Mouse (Mus musculus): ENCODE results near the gene Dgkd. TPM values are rescaled to one million over a fixed set of nuclear protein-coding genes. Genes with fewer than 3 reads are reported as not detected.

Gene Dgkd
- polyA plus RNA-seq, 1 experiment from 2014 or later = 42.7 TPM

DNA sequence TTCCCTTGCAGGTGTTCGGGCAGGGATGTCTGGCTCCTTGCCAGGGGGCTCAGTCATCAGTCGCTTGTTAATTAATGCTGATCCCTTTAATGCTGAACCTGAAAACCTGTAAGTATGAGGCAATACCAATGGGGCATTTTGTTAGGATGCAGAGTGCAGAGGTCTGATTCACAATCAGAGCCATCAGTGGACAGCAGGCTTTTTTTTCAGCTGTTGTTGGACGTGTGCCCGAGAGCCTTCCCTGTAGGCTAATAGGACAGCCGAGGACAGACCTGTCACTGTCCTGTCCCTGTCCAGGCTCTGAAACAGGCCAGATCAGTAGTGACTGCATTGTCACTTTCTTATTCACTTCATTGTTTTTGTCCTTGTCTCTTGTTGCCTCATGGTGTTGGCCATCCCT is 76.6 kb downstream of the Dgkd start:
- Histone ChIP-seq H3K9me3 (no peaks in the 10 kb centered on the region), H3K27me3 (no peaks in the 10 kb centered on the region), H3K36me3 (peaks cover 86% of the 10 kb centered on the region), H3K9ac (no peak overlapping the region), H3K4me3 (no peak overlapping the region), H3K4me1 (replicated peaks) (peaks cover 4% of the 10 kb centered on the region; the same call in 1 of the 2 replicates), H3K27ac (0 out of 2 replicates have a peak overlapping the region, but pooled peaks have one; percentile 0), H3K4me2 (no peak overlapping the region)
- 65% methylated on average over 5 of the region's 5 CpGs for WGBS
- ATAC-seq (ENCODE audit: low FRiP score) = no peak

DNA sequence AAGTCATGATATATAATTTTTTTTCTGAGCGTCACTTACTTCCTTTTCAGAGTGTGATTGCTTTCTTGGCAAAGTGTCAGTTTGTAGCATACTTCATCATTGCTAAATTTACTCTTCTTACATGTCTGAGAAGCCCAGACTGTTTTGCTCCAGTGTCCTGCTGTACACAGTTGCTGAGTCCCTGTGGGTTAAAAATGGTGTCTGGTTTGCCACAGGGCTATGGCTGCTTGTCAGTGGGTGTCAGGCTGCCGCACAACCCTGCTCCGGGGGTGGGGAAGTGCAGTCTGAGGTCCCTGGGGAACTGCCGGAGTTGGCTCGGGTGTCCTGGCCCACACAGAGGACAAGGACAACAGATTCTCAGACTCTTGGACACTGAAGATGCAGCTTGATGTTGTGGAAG is 80.0 kb downstream of the Dgkd start:
- Histone ChIP-seq H3K27ac (no peak overlapping the region), H3K4me2 (no peak overlapping the region), H3K9ac (no peak overlapping the region), H3K9me3 (no peaks in the 10 kb centered on the region), H3K27me3 (no peaks in the 10 kb centered on the region), H3K4me1 (replicated peaks) (peaks cover 4% of the 10 kb centered on the region; the same call in 1 of the 2 replicates), H3K36me3 (peaks cover 85% of the 10 kb centered on the region), H3K4me3 (no peak overlapping the region)
- 83% methylated on average over 5 of the region's 5 CpGs for WGBS
- no peak for ATAC-seq (ENCODE audit: low FRiP score)

DNA sequence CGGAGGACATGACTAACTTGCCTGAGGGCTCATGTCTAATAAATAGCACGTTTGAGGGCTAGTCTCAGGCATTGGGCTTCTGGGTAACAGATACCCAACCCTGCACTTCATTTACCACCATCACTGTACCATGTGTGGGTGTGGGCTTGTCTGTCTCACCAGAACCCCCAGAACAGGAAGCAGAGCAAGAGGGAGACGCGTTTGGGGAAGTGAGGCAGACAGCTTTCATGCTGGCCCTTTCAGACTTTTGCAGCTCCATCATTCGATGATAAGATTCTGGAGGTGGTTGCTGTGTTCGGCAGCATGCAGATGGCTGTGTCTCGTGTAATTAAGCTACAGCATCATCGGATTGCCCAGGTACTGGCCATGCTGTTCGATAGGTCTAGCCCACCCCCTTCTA is 82.0 kb downstream of the Dgkd start:
- H3K27ac ChIP-seq = no peak overlapping the region
- 92% methylated on average over 9 of the region's 9 CpGs for WGBS
- no peaks in the 10 kb centered on the region for H3K27me3 ChIP-seq
- H3K4me3 ChIP-seq = no peak overlapping the region
- no peaks in the 10 kb centered on the region for H3K9me3 ChIP-seq
- no peaks in the 10 kb centered on the region for H3K4me1 ChIP-seq (replicated peaks)
- no peak overlapping the region for H3K9ac ChIP-seq
- no peak overlapping the region for H3K4me2 ChIP-seq
- peaks cover 93% of the 10 kb centered on the region for H3K36me3 ChIP-seq
- no peak for ATAC-seq (ENCODE audit: low FRiP score)

DNA sequence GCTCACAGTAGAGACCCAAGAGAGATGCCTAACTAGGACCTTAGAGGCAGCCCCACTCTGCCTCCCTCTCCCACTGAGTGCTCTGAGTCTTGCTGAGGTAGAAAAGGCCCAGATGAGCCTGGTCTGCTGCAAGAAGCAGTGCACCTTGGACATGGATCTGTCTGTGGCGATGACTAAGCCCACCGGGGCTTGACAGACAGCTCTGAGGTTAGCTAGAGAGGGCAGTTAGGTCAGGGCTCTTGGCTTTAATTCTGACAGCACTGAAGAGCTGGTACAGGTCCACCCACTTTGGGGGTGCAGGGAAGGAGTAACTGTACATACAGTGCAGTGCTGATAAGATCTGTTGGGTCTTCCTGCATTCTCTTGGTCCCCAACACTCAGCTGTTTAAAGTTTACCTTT is 82.5 kb downstream of the Dgkd start:
- no peak overlapping the region for H3K4me3 ChIP-seq
- H3K27ac ChIP-seq = no peak overlapping the region
- no peaks in the 10 kb centered on the region for H3K27me3 ChIP-seq
- ATAC-seq (ENCODE audit: low FRiP score) = no peak
- H3K36me3 ChIP-seq = peaks cover 93% of the 10 kb centered on the region
- WGBS = 85% methylated on average over 2 of the region's 2 CpGs
- H3K9me3 ChIP-seq = no peaks in the 10 kb centered on the region
- no peak overlapping the region for H3K4me2 ChIP-seq
- no peak overlapping the region for H3K9ac ChIP-seq
- no peaks in the 10 kb centered on the region for H3K4me1 ChIP-seq (replicated peaks)

DNA sequence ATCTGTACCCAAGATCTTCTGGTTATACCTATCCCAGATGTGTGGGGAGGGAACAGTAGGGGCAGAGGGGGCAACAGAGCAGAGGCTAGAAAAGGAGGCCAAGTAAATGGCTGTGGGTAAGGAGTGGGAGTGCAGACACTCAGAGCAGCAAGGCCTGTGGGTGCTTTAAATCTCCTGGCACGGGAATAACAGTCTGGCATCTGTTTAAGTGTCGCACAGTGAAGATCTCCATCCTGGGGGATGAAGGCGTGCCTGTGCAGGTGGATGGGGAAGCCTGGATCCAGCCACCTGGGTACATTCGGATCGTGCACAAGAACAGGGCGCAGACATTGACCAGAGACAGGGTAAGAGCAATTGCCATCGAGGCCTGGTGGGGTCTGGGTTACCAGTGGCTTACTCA is 83.0 kb downstream of the Dgkd start:
- Histone ChIP-seq H3K27me3 (no peaks in the 10 kb centered on the region), H3K27ac (no peak overlapping the region), H3K4me3 (no peak overlapping the region), H3K4me1 (replicated peaks) (no peaks in the 10 kb centered on the region), H3K36me3 (peaks cover 93% of the 10 kb centered on the region), H3K9ac (no peak overlapping the region), H3K4me2 (no peak overlapping the region), H3K9me3 (no peaks in the 10 kb centered on the region)
- WGBS = 93% methylated on average over 7 of the region's 7 CpGs
- no peak for ATAC-seq (ENCODE audit: low FRiP score)

DNA sequence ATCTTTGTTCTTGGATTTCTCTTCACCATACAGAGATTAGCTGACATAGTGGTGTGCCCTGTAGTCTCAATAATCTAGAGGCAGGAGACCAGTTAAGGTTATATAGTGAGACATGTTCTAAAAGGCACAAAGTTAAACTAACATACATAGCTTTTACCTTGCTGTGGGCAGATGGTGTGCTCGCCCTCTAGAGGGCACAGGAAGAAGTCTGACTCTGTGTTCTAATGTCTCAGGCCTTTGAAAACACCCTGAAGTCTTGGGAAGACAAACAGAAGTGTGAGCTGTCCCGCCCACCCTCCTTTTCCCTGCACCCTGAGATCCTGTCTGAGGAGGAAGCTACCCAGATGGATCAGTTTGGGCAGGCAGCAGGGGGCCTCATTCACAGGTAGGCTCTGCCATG is 83.4 kb downstream of the Dgkd start:
- ATAC-seq (ENCODE audit: low FRiP score) = no peak
- Histone ChIP-seq H3K9me3 (no peaks in the 10 kb centered on the region), H3K9ac (no peak overlapping the region), H3K4me3 (no peak overlapping the region), H3K36me3 (peaks cover 93% of the 10 kb centered on the region), H3K27ac (no peak overlapping the region), H3K4me2 (no peak overlapping the region), H3K27me3 (no peaks in the 10 kb centered on the region), H3K4me1 (replicated peaks) (no peaks in the 10 kb centered on the region)
- WGBS = 42% methylated on average over 2 of the region's 2 CpGs

DNA sequence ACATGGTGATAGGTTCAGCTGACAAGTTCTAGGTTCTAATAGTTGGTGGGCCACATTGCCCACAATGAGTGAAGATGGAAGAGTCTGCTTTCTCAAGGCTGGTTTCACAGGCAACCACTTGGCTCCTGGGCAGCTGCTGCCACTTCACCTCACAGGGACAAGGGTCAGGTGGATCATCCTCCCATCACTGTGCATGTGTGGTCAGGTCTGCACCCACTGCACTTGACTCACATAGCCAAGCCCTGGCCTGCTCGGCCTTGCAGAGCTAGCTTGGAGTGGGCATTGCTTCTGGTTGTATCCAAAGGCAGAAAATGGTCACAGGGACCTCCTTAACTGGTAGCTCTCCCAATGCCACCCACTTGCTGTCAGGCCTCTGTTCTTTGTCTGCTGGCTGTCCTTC is 88.7 kb downstream of the Dgkd start:
- WGBS = 86% methylated on average over 1 of the region's 1 CpGs
- H3K9me3 ChIP-seq = no peaks in the 10 kb centered on the region
- no peaks in the 10 kb centered on the region for H3K27me3 ChIP-seq
- ATAC-seq (ENCODE audit: low FRiP score) = no peak
- H3K4me2 ChIP-seq = no peak overlapping the region
- no peak overlapping the region for H3K4me3 ChIP-seq
- H3K9ac ChIP-seq = no peak overlapping the region
- peaks cover 100% of the 10 kb centered on the region for H3K36me3 ChIP-seq
- H3K4me1 ChIP-seq (replicated peaks) = no peaks in the 10 kb centered on the region
- H3K27ac ChIP-seq = no peak overlapping the region

DNA sequence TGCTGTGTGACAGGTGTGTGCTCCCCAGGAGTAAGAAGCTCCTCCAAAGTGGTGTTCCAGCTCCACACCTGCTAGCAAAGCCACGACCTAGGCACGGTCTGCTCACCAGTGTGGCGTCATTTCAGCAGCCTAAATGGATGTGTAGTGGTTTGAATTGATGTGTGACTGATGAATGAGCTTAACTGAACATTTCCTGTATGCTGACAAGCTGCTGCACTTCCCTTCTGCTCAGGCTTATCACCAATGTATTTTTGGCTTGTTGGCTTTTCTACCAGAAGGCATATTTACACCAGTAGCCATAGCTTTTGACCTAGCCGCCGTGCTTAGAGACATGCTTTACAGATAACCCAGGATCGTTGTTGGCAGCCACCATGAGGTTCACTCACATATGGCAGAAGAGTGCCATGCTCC is 94.6 kb downstream of the Dgkd start:
- Histone ChIP-seq H3K27ac (no peak overlapping the region), H3K36me3 (peaks cover 99% of the 10 kb centered on the region), H3K9ac (no peak overlapping the region), H3K4me2 (no peak overlapping the region), H3K27me3 (no peaks in the 10 kb centered on the region), H3K9me3 (no peaks in the 10 kb centered on the region), H3K4me3 (no peak overlapping the region), H3K4me1 (replicated peaks) (no peaks in the 10 kb centered on the region)
- WGBS = 95% methylated on average over 6 of the region's 6 CpGs
- ATAC-seq (ENCODE audit: low FRiP score) = no peak

DNA sequence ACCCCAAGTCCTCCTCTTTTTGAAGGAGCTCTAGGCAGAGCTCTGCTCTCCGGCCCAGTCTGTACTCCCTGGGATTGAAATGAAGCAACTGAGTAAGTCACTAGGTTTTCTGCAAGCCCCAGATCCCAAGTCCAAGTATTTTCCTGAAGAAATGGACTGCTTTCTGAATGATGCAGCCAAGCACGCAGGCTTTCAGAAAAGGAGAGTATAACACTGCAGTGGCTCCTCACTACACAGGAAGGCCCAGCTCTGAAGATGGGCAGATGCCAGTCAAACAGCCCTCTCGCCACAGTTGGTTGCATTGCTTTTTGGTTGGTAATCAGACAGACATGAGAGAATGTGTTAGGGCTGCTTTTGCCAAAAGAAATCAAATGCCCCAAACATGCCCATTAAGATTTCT is 98.6 kb downstream of the Dgkd start:
- Histone ChIP-seq H3K4me1 (replicated peaks) (no peaks in the 10 kb centered on the region), H3K36me3 (peaks cover 95% of the 10 kb centered on the region), H3K27me3 (no peaks in the 10 kb centered on the region), H3K4me2 (no peak overlapping the region), H3K27ac (no peak overlapping the region), H3K4me3 (no peak overlapping the region), H3K9ac (no peak overlapping the region), H3K9me3 (no peaks in the 10 kb centered on the region)
- 95% methylated on average over 3 of the region's 3 CpGs for WGBS
- ATAC-seq (ENCODE audit: low FRiP score) = no peak

DNA sequence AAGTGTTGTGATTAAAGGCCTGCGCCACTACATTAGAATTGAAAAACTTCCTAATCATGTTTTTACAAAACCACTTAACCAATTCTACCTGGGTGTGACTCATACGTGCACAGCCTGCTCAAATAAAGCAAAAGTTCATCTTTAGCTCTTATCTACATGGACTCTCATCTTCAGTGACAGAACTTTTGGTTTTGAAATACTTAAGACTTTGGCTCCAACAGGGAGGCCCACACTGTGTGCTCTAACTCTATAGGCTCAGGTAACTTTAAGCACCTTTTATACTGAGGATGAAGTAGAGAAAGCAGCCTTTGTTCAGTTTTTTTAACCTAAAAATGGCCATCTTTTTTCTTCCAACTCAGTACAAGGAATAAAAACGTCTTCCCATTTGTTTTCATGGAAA is 100.0 kb downstream of the Dgkd start:
- Histone ChIP-seq H3K27ac (no peak overlapping the region), H3K4me3 (no peak overlapping the region), H3K27me3 (no peaks in the 10 kb centered on the region), H3K4me1 (replicated peaks) (no peaks in the 10 kb centered on the region), H3K9me3 (no peaks in the 10 kb centered on the region), H3K9ac (no peak overlapping the region), H3K4me2 (no peak overlapping the region), H3K36me3 (peaks cover 95% of the 10 kb centered on the region)
- ATAC-seq (ENCODE audit: low FRiP score) = no peak
- WGBS = 90% methylated on average over 3 of the region's 3 CpGs

DNA sequence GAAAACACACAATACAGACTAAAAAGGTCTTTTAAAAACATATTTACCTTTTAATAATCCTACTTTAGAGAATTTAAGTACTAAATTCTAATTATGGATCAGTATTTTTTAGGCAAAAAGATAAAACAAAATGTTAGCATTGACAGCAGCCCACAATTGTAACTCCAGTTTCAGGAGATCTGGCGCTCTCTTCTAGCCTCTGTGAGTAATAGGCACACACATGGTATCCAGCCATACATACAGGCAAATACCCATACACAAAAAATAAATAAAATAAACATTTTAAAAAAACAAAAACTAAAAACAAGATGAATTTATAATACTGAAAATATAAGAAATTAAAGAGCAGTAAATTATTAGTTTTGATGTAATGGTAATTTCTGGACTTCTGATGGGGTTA is 105.8 kb downstream of the Dgkd start:
- H3K4me3 ChIP-seq = no peak overlapping the region
- peaks cover 76% of the 10 kb centered on the region for H3K36me3 ChIP-seq
- WGBS = 98% methylated on average over 1 of the region's 1 CpGs
- no peak overlapping the region for H3K9ac ChIP-seq
- no peak for ATAC-seq (ENCODE audit: low FRiP score)
- H3K27ac ChIP-seq = no peak overlapping the region
- H3K4me2 ChIP-seq = no peak overlapping the region
- H3K27me3 ChIP-seq = no peaks in the 10 kb centered on the region
- no peaks in the 10 kb centered on the region for H3K9me3 ChIP-seq
- H3K4me1 ChIP-seq (replicated peaks) = no peaks in the 10 kb centered on the region

DNA sequence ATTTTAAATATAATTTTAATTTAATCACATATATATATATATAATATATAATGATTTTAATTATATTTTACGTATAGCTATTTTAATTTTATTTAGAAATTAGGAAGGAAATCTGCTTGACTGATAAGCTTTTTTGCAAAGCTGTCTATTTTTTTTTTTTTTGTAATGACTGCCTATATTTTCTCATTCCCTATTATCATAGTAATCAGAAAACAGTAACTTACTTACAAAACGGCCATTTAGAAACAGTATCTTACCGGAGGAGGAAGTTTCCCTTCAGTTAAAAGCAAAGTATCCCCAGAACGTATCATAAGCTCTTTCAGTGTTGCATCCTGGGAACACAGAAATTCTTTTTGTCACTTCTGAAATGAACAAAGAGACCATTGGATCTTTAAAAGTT is 106.4 kb downstream of the Dgkd start:
- 80% methylated on average over 4 of the region's 4 CpGs for WGBS
- no peaks in the 10 kb centered on the region for H3K27me3 ChIP-seq
- H3K9ac ChIP-seq = no peak overlapping the region
- H3K4me2 ChIP-seq = no peak overlapping the region
- H3K27ac ChIP-seq = no peak overlapping the region
- H3K9me3 ChIP-seq = no peaks in the 10 kb centered on the region
- no peaks in the 10 kb centered on the region for H3K4me1 ChIP-seq (replicated peaks)
- no peak for ATAC-seq (ENCODE audit: low FRiP score)
- H3K36me3 ChIP-seq = peaks cover 76% of the 10 kb centered on the region
- no peak overlapping the region for H3K4me3 ChIP-seq

DNA sequence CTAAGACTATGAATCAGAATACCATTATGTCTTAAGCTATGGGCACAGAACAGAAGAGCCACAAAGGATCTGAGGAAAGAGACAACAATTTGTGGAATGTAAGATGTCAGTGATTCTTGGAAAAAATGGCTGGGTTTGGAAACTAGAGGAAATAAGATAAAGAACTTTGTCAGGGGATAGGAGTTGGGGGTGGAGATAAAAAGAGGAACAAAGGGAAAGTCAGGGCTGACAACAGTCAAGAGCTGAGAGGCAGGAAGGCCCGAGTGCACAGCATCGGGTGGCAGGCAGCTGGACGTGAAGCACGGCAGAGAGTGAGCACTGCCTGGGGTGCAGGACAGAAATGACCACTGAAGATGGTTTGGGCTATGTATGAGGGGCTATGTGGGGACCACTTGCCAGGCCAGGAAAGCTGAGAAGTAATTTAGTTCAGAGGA is 106.9 kb downstream of the Dgkd start:
- Histone ChIP-seq H3K27me3 (no peaks in the 10 kb centered on the region), H3K4me2 (no peak overlapping the region), H3K36me3 (peaks cover 77% of the 10 kb centered on the region), H3K9ac (no peak overlapping the region), H3K9me3 (no peaks in the 10 kb centered on the region), H3K4me1 (replicated peaks) (no peaks in the 10 kb centered on the region), H3K4me3 (no peak overlapping the region), H3K27ac (no peak overlapping the region)
- WGBS = 38% methylated on average over 4 of the region's 4 CpGs
- ATAC-seq (ENCODE audit: low FRiP score) = no peak

DNA sequence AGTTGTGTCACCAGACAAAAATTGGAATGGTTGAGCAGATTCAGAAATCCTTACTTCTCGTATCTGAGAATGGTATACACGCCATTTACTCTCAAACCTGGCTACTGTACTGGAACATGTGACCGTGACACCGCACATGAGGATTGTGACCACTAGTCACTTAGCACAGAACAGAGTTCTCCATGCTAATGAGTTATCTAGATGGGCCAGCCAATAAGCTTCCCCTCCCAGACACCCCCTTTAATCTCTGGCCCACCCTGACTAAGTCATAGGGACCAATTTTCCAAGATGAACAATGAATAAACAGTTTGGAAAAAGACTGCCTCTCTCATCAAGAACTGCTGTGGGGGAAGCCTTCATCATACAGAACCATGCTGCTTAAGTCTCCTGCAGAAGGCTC is 107.7 kb downstream of the Dgkd start:
- H3K27me3 ChIP-seq = no peaks in the 10 kb centered on the region
- H3K9me3 ChIP-seq = no peaks in the 10 kb centered on the region
- peaks cover 70% of the 10 kb centered on the region for H3K36me3 ChIP-seq
- no peak overlapping the region for H3K4me2 ChIP-seq
- no peak overlapping the region for H3K4me3 ChIP-seq
- no peak overlapping the region for H3K27ac ChIP-seq
- no peaks in the 10 kb centered on the region for H3K4me1 ChIP-seq (replicated peaks)
- H3K9ac ChIP-seq = no peak overlapping the region
- 92% methylated on average over 4 of the region's 4 CpGs for WGBS
- no peak for ATAC-seq (ENCODE audit: low FRiP score)

Data from hindbrain, embryonic 13.5 days (tissue).